Comparison of ENCODE assay signal across 11 mouse cellular contexts in genomic region chr9:96980037-96980997, GRCm38 (mm10). TPM values are rescaled to one million over a fixed set of nuclear protein-coding genes. Genes with fewer than 3 reads are reported as not detected.
DNase-seq lines count a peak whose midpoint lies in the region; ATAC-seq lines count a peak whose summit lies in the region.
"Had no signal": no experiment of that assay in that cellular context is flagged by ENCODE, and none has a peak within 500 bp of the region (broad histone marks: within the 10 kb centered on the region; RNA-seq: fewer than 3 reads in every experiment).

No protein-coding gene starts in this region.

- no peak overlapping the region for H3K4me2 ChIP-seq in hindbrain, embryonic 16.5 days (ENCODE audit: low read length)
- no peak overlapping the region for H3K4me2 ChIP-seq in midbrain, embryonic 15.5 days

- H3K4me1 ChIP-seq in hindbrain, embryonic 16.5 days (ENCODE audit: control insufficient read depth, insufficient read depth, low read depth, low read length) = peaks cover 46% of the 10 kb centered on the region
- peaks cover 55% of the 10 kb centered on the region for H3K4me1 ChIP-seq in midbrain, embryonic 15.5 days

- H3K36me3 ChIP-seq in hindbrain, embryonic 16.5 days (ENCODE audit: control insufficient read depth, insufficient read depth, low read length) = no peaks in the 10 kb centered on the region
- no peaks in the 10 kb centered on the region for H3K36me3 ChIP-seq in midbrain, embryonic 15.5 days (replicated peaks)

- H3K9ac ChIP-seq in hindbrain, embryonic 16.5 days (ENCODE audit: low read depth, low read length) = no peak overlapping the region
- no peak overlapping the region for H3K9ac ChIP-seq in midbrain, embryonic 15.5 days

- H3K9me3 ChIP-seq in hindbrain, embryonic 16.5 days (ENCODE audit: control insufficient read depth, low read length) = no peaks in the 10 kb centered on the region
- no peaks in the 10 kb centered on the region for H3K9me3 ChIP-seq in midbrain, embryonic 15.5 days

- peak; percentile 97 for DNase-seq in embryo, embryonic 10.5 days (ENCODE audit: low spot score)
- peak; percentile 92 for DNase-seq in embryo, embryonic 9.5 days (ENCODE audit: extremely low spot score)
- DNase-seq in thymus, postnatal 36 days = no peak
- DNase-seq: cerebellum, adult 18-20 months; heart, adult 11 months; lung, adult 2 months had no signal

- no peak overlapping the region for H3K4me3 ChIP-seq in hindbrain, embryonic 16.5 days (ENCODE audit: low read length)
- no peak overlapping the region for H3K4me3 ChIP-seq in midbrain, embryonic 15.5 days

- ATAC-seq in hindbrain, embryonic 16.5 days = peak; percentile 65
- peak; percentile 77 for ATAC-seq in midbrain, embryonic 15.5 days (replicated peaks)
- no peak for ATAC-seq in erythroid progenitor cell, adult 5-6 weeks (replicated peaks; ENCODE audit: low FRiP score, poor library complexity, severe bottlenecking)
- ATAC-seq in monocyte, adult 5-6 weeks (replicated peaks; ENCODE audit: insufficient number of reproducible peaks, low FRiP score, low TSS enrichment, poor library complexity, severe bottlenecking) = no peak
- ATAC-seq: Patski had no signal

- H3K27me3 ChIP-seq in hindbrain, embryonic 16.5 days (replicated peaks; ENCODE audit: control insufficient read depth, insufficient read depth, low read length) = no peaks in the 10 kb centered on the region
- no peaks in the 10 kb centered on the region for H3K27me3 ChIP-seq in midbrain, embryonic 15.5 days (replicated peaks)
- H3K27me3 ChIP-seq: Patski had no signal

- 0 out of 2 replicates have a peak overlapping the region, but pooled peaks have one; percentile 23 for H3K27ac ChIP-seq in hindbrain, embryonic 16.5 days (ENCODE audit: low read depth, low read length)
- peak overlapping the region; percentile 28; the same call in 1 of the 2 replicates for H3K27ac ChIP-seq in midbrain, embryonic 15.5 days

- 21% methylated on average over 10 of the region's 10 CpGs for WGBS in hindbrain, embryonic 16.5 days
- 19% methylated on average over 10 of the region's 10 CpGs for WGBS in midbrain, embryonic 15.5 days

RNA-seq across cellular contexts. Expression of gene Spsb4, which starts 38.3 kb away (rescaled TPM):
- polyA plus RNA-seq in hindbrain, embryonic 16.5 days (2015; fragmentation: Nextera tagmentation; extraction: Ambion mirVana) = 39.8 and 42.4 TPM in 2 replicates
- polyA plus RNA-seq in midbrain, embryonic 15.5 days (2015; fragmentation: Nextera tagmentation; extraction: Ambion mirVana) = 31.7 and 39.0 TPM in 2 replicates
- total RNA-seq in erythroid progenitor cell, adult 5-6 weeks (2015; ENCODE audit: low replicate concordance) = 3.4 TPM in 1 of 2 replicates, not detected in the other
- total RNA-seq in erythroid progenitor cell, adult 5-6 weeks (2017; ENCODE audit: low replicate concordance) = not detected in 2 replicates
- total RNA-seq in monocyte, adult 5-6 weeks (2017) = not detected in 3 replicates

Comparison
In these comparisons a context has a peak if more than half of its experiments do, and no peak if none do; other contexts are left out.
1. DNase-seq: peak in embryo, embryonic 10.5 days (single experiment) and embryo, embryonic 9.5 days (single experiment); none in thymus, postnatal 36 days (0 of 2).
2. ATAC-seq: peak in hindbrain, embryonic 16.5 days (single experiment) and midbrain, embryonic 15.5 days (single experiment); none in erythroid progenitor cell, adult 5-6 weeks (single experiment) and monocyte, adult 5-6 weeks (single experiment).